Mouse (Mus musculus) bone marrow, adult 2 months (tissue): ENCODE measurements around the gene Pdlim1.

Experiments used
- CTCF ChIP-seq: fragments of 200-500 bp; IDR thresholded peaks from 2 replicates; pipeline ENCODE4 v1.5.1; 2011; ENCODE audit warnings: low read length, control low read depth; ENCODE audit not compliant: control insufficient read depth, insufficient read depth
- POLR2A ChIP-seq: fragments of 200-500 bp; IDR thresholded peaks from 2 replicates; pipeline ENCODE4 v1.6.1; 2011; ENCODE audit warnings: low read depth, mild to moderate bottlenecking, control low read depth, low read length, borderline replicate concordance; ENCODE audit not compliant: control insufficient read depth

DNA sequence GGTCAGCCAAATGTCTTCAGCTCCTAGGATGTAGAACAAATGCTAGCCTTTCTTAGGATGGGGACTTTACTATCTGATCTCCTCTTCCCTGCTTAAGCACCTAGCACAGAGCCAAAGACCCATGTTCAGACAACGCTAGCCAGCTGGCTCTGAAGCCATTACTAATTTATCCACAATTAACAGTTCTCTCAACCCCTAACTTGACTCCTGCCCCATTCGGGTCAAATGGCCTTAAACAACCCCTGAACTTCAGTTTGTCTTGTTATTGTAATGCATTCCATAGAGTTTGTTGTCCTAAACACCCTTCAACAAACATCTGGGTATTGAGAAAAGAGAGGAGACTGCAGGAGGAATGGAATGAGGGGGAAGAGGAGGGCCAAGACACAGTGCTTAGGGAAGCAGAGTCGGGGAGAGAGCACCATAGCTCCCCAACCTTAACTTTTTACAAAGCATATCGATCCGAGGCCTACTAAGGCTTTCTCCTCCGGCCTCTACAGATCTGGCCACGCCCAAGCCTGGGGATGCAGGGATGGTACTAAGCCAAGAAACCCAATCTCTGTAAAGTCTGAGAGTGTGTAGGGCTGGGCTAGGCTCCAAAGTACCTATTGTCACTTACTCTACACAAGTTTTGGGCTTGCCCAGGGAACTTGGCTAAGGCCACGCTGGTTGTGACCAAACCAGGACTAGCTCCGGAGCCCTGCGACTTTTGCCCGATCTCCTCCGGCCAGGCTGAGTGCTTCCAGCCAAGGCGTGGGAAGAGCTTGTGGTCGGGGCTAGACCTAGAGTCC lies 4.0 kb upstream of the Pdlim1 start:
- TF ChIP-seq CTCF (no peak), POLR2A (no peak)
